Mouse (Mus musculus) urinary bladder, postnatal 14 days (tissue): ENCODE measurements around the gene Zfp318.

Experiments
- DNase-seq: peaks from one replicate; pipeline ENCODE4 v3.0.0; 2021; ENCODE audit warnings: low spot score

Gene Zfp318

DNA sequence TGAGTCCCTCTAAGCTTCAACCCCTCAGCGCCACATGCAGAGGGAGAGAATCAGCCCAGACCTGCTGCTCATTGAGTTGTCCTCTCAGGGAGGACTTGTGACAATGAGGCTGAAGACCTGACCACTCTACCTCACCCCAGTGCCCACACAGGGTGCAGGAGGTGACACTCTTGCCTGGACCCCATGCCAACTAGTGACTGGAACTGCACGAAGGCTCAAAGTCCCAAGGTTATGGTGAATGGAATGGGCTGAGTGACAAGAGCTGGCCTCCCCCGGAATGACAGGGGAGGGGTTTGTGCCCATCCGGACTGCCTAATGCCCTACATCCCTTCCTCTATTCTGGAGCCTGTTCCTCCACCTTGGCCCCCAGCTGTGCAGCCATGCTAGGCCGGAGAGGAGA lies 69.2 kb downstream of the Zfp318 start:
- DNase-seq, result no peak

DNA sequence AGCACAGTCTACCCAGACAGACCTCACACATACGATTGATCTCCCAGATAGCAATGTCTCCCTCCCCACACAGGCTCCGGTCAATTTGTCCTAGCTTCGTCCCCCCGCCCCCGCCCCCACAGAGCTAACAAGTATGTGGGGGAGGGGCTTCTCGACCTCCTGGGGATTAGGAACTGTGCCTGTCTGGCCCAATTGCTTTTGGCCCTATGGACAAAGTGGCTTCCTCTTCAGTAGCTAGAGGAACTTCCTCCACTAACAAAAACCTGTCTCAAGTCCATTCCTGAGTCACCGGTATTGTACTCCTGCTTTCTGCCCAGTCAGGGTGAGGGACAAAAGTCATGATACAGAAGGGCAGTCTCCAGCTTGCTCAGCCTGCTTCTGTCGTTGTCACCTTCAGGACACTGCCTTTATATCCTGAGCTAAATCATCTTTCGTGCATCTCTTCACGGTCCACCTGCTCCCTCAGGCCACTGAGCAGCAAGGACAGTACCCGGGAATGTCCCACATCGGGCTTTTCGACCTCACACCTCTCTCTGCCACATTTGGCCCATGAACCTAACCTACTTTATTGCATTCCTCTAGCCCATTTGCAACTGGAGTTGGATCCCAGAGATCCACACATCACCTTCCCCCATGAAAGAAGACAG lies 69.9 kb downstream of the Zfp318 start:
- DNase-seq, result no peak

DNA sequence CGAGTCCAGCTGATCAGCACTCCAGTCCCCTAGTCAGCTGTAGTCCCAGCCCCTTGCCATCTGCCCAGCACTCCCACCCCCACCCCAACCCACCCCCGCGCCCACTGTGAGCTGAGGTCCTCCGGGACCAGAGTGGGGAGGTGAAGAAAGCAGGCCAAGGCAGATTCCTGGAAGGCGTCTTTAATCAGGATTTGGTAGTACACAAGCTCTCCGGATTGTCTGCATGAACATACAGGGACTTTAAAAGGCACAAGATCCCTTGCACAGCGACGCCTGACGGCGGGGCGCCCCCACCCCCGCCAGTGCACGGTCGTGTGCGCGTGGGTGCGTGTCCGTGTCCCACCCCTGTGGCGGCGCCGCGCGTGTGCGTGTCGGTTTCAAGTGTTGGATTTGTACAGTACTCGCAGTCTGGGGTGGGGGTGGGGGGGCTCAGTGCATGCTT lies 70.5 kb downstream of the Zfp318 start:
- DNase-seq, result no peak

DNA sequence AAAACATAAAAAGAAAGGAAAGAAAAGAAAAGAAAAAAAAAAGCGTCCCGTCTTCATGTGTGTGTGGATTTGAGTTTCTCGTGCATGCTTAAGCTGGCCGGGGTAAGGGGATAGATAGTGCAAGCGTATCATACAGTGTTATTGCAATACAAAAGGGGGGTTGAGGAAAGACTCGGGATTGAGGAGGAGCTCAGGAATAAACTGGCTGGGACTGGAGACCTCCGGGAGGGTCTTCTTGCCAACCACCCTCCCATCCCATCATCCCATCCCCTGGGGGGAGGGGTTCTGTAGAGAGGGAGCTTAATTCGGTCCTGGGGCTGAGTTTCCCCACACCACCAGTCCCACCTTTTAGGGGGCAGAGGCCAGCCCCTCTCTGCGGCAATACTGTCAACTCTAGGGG lies 71.0 kb downstream of the Zfp318 start:
- no peak for DNase-seq

DNA sequence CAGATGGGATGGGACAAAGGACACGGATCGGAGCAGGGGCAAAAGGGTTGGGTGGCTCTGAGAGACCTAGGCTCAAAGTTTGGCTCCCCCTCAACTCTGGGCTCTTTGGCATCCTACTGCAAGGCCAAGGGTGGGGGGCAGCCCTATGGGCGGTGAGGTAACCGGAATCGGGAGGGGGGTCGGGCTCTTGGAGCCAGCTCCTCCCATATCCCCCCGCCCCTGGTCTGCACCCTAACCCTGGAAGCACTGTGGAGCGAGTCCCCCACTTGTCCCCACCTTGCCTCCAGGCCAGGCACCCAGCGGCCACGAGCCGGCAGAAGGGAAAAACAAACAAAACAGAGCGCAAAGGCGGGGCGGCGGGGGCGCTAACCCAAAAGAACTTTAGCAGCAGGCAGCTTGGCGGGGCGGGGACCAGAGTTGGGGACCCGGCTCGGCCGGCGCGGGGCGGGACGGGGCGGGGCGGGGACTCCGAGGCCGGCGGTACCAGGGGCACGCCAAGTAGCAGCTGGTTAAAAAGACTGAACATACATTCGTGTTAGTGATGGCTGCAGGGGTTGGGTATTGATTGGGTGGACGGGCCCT lies 71.7 kb downstream of the Zfp318 start:
- peak; percentile 54 for DNase-seq

DNA sequence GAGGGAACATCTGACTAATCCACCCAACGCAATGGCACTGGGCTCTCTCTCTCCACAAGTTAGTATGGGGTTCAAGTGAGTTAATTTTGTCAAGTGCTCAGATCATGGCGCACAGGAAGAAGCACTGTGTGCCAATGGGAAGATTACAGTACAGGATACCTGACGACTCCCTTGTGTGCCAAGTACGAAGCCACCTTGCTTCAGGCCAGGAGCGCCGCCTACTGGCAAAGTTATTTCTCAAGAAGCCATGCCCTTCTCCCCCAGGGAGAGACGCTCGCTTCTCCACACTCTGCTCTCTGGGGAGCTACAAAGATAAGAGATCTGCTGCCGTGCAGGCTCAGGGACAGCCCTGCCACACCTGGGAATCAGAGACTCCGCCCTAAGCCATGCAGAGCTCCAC lies 74.3 kb downstream of the Zfp318 start:
- DNase-seq, result peak; percentile 69

DNA sequence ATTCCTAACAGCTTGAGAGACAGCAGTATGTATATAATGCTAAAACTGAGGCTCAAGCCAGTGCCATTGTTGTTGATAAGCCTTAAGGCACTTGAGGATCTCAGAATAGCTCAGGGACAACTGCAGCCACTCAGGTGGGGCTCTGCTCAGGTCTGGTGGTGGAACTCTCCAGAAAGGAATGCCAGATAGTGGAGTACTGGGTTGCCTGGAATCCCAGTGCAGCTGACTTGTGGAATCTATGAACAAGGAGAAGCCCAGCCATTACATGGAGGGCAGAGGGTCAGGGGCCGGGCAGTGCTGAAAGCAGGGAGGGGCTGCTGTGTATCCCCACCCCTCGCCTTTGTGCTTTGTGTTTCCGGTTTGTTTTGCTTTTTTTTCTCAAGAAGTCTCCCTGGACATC lies 74.9 kb downstream of the Zfp318 start:
- DNase-seq, result no peak

DNA sequence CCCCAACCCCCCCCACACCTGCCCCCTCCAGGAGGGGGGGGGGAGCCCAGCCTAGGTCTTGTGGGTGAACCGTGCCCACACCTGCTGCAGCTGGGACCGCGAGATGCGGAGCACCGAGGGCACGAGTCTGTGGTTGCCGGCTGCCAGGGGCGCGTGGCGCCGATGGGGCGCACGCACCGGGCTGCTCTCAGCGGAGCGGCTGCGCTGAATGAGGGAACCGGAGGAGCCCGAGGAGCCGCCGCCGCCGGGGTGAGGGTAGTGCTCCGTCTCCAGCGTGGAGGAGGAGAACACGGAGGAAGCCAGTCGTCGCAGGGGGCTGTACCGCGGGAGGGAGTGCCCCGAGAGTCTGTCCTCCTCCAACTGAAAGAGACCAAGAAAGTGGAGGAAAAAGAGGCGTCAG lies 77.1 kb downstream of the Zfp318 start:
- no peak for DNase-seq

DNA sequence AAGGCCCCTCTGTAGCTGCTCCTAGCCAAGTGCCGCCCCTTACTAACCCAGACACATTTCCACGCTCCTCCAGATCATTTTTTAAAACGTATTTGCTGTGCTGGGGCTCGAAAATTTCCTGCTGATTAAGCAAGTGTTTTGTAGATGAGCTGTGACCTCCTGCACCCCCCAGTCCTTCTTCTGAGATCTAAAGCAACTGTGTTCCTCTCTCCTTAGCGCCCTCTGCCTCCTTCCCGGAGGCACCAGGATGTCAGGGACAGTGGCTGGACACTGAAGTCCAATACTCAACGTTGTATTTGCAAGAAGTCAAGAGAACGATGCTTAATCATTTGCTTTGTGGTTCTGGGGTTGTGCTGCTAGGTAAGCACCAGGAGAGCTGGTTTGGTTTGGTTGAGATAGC lies 77.8 kb downstream of the Zfp318 start:
- DNase-seq, result no peak

DNA sequence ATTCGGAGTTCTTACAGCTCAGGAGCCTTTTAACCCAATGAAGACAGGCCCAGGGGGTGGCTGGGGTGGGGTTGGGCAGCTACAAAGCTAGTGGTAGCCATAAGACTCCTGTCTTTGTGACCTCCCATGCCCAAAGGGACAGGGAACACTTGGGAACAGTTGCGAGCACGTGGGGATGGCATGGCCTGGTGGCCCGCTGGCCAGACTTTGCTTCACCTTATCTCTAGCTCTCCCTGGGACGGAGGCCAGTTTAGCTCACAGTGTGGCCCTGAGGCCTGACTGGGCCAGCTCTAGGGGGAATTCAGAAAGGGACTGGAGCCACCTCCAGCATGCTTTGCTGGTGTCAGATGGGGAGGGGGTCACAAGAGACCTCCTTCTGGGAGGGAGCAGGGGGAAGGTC lies 78.7 kb downstream of the Zfp318 start:
- no peak for DNase-seq

DNA sequence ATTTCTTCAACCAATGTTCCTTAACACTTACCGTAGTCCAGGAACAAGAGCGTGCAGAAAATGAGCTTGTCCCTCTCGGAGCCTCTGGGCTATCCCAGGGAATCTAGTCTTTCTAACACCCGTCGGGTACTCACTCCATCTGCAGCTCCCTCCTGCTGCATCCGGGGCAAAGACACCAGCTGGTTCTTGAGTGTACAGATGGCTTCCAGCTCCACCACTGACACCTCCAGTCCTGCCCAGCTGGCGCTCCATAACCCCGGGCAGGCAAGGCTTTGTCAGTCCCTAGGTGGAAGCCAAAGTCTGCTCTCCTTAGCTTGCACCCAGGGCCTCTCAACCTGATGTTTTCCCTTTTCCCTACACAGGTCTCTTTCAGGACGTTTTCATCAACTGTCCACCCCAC lies 84.3 kb downstream of the Zfp318 start:
- no peak for DNase-seq
